ENCODE assay signal across 15 mouse cellular contexts in the genomic region with DNA sequence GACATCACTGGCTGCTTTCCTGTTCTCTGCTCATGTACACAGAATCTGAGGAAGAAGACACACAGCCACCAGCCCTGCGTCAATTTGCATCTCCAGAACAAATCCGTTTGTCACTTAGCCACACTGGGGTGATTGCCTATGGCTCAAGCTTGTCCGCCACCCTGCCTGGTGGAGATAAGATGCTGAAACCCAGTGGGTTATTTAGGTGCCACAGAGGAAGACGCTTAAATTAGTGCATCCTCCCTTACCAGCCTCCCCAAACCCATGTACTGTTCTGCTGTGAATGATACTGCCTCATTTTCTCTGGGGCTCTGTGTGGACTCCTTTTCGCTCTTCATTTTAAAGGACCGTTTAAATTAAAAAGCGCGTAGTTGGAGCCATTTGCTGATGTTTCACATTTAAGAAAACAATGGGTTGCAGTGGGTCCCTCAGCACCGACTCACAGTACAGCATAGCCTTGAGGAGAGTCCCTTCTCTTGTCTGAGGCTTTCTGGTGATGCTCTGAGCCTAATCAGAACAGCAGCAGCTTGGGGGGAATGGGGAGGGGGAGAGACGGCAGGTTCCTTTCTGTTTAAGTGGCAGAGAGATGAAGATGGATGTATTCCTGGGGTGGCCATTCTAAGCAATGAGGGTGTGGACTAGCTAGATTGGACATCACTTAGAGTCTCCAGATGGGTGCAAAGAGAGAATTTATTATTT. TPM values are rescaled to one million over a fixed set of nuclear protein-coding genes. Genes with fewer than 3 reads are reported as not detected.
DNase-seq lines count a peak whose midpoint lies in the region; ATAC-seq lines count a peak whose summit lies in the region.
"Had no signal": no experiment of that assay in that cellular context is flagged by ENCODE, and none has a peak within 500 bp of the region (broad histone marks: within the 10 kb centered on the region; RNA-seq: fewer than 3 reads in every experiment).

No protein-coding gene starts in this region.

- H3K9me3 ChIP-seq in neural tube, embryonic 11.5 days (ENCODE audit: control insufficient read depth, low read length) = no peaks in the 10 kb centered on the region
- H3K9me3 ChIP-seq in hindbrain, embryonic 11.5 days (ENCODE audit: control insufficient read depth, low read length) = no peaks in the 10 kb centered on the region
- no peaks in the 10 kb centered on the region for H3K9me3 ChIP-seq in midbrain, embryonic 13.5 days

- no peak overlapping the region for H3K4me3 ChIP-seq in neural tube, embryonic 11.5 days (ENCODE audit: low read depth, low read length)
- H3K4me3 ChIP-seq in hindbrain, embryonic 11.5 days (ENCODE audit: low read depth, low read length) = no peak overlapping the region
- H3K4me3 ChIP-seq in midbrain, embryonic 13.5 days (replicated peaks) = no peak overlapping the region
- H3K4me3 ChIP-seq: gastrocnemius, adult 2 months; myocyte had no signal

- H3K4me2 ChIP-seq in neural tube, embryonic 11.5 days (ENCODE audit: low read depth) = no peak overlapping the region
- H3K4me2 ChIP-seq in hindbrain, embryonic 11.5 days (replicated peaks; ENCODE audit: low read depth, low read length) = no peak overlapping the region
- peak overlapping the region; percentile 20; the same call in 1 of the 2 replicates for H3K4me2 ChIP-seq in midbrain, embryonic 13.5 days (replicated peaks)

- H3K4me1 ChIP-seq in neural tube, embryonic 11.5 days (ENCODE audit: control insufficient read depth, insufficient read depth, low read length) = peaks cover 6% of the 10 kb centered on the region; the same call in 1 of the 2 replicates
- no peaks in the 10 kb centered on the region for H3K4me1 ChIP-seq in hindbrain, embryonic 11.5 days (replicated peaks; ENCODE audit: control insufficient read depth, insufficient read depth, low read length)
- peaks cover 32% of the 10 kb centered on the region for H3K4me1 ChIP-seq in midbrain, embryonic 13.5 days (replicated peaks)

- no peaks in the 10 kb centered on the region for H3K27me3 ChIP-seq in neural tube, embryonic 11.5 days (ENCODE audit: control insufficient read depth, insufficient read depth, low read length)
- no peaks in the 10 kb centered on the region for H3K27me3 ChIP-seq in hindbrain, embryonic 11.5 days (ENCODE audit: control insufficient read depth, insufficient read depth, low read length)
- H3K27me3 ChIP-seq in midbrain, embryonic 13.5 days = no peaks in the 10 kb centered on the region

- H3K36me3 ChIP-seq in neural tube, embryonic 11.5 days (ENCODE audit: control insufficient read depth, insufficient read depth, low read length) = no peaks in the 10 kb centered on the region
- no peaks in the 10 kb centered on the region for H3K36me3 ChIP-seq in hindbrain, embryonic 11.5 days (ENCODE audit: control insufficient read depth, insufficient read depth, low read length)
- 0 out of 2 replicates have a peak, but pooled peaks cover 3% of the 10 kb centered on the region for H3K36me3 ChIP-seq in midbrain, embryonic 13.5 days

- H3K9ac ChIP-seq in neural tube, embryonic 11.5 days (ENCODE audit: low read length) = no peak overlapping the region
- no peak overlapping the region for H3K9ac ChIP-seq in hindbrain, embryonic 11.5 days (ENCODE audit: low read depth, low read length)
- H3K9ac ChIP-seq in midbrain, embryonic 13.5 days (replicated peaks) = no peak overlapping the region; the same call in 1 of the 2 replicates

- 42% methylated on average over 10 of the region's 10 CpGs for WGBS in neural tube, embryonic 11.5 days
- 50% methylated on average over 10 of the region's 10 CpGs for WGBS in hindbrain, embryonic 11.5 days
- 46% methylated on average over 10 of the region's 10 CpGs for WGBS in midbrain, embryonic 13.5 days

- H3K27ac ChIP-seq in neural tube, embryonic 11.5 days (ENCODE audit: low read depth, low read length) = 0 out of 2 replicates have a peak overlapping the region, but pooled peaks have one; percentile 20
- peak overlapping the region; percentile 65 for H3K27ac ChIP-seq in hindbrain, embryonic 11.5 days (ENCODE audit: low read depth, low read length)
- peak overlapping the region; percentile 85 for H3K27ac ChIP-seq in midbrain, embryonic 13.5 days
- H3K27ac ChIP-seq: gastrocnemius, adult 2 months; macrophage had no signal

- DNase-seq in neural tube, embryonic 11.5 days (ENCODE audit: low spot score) = no peak
- DNase-seq in neural tube, embryonic 10.5 days (ENCODE audit: extremely low spot score, low spot score) = no peak
- peak; percentile 33 for DNase-seq in hindbrain, embryonic 11.5 days (ENCODE audit: low spot score)
- DNase-seq in kidney, postnatal 14 days = no peak
- DNase-seq in cerebellum, adult 9-11 months = no peak
- DNase-seq in right cerebral cortex, adult 2 months (ENCODE audit: low spot score in 2 of 2) = no peak
- DNase-seq: embryo, embryonic 11 days; gastrocnemius, adult 2 months; heart, postnatal 36 days; kidney, adult 2 months; lung, adult 18-20 months; thymus, postnatal 36 days had no signal

- ATAC-seq in neural tube, embryonic 11.5 days (ENCODE audit: insufficient read depth, low FRiP score, low TSS enrichment) = no peak
- peak; percentile 71 for ATAC-seq in hindbrain, embryonic 11.5 days (ENCODE audit: low FRiP score)
- peak; percentile 90 for ATAC-seq in midbrain, embryonic 13.5 days

RNA-seq across cellular contexts. Expression of a gene that starts 38.1 kb away (rescaled TPM):
- 97.6 and 123 TPM in 2 replicates for polyA plus RNA-seq in neural tube, embryonic 11.5 days (2014; fragmentation: Nextera tagmentation; extraction: Ambion mirVana)
- polyA plus RNA-seq in hindbrain, embryonic 11.5 days (2014; fragmentation: Nextera tagmentation; extraction: Ambion mirVana) = 67.0 and 76.6 TPM in 2 replicates
- 157 and 161 TPM in 2 replicates for polyA plus RNA-seq in midbrain, embryonic 13.5 days (2015; fragmentation: Nextera tagmentation; extraction: Ambion mirVana)
- polyA plus RNA-seq: macrophage, myocyte had no signal

Comparison
In these comparisons a context has a peak if more than half of its experiments do, and no peak if none do; other contexts are left out.
1. H3K27ac ChIP-seq: peak in every context shown above with its lines; median percentile 85 in midbrain, embryonic 13.5 days; 65 in hindbrain, embryonic 11.5 days; 20 in neural tube, embryonic 11.5 days.